Comparison of ENCODE assay signal across 16 mouse cellular contexts in the genomic region with DNA sequence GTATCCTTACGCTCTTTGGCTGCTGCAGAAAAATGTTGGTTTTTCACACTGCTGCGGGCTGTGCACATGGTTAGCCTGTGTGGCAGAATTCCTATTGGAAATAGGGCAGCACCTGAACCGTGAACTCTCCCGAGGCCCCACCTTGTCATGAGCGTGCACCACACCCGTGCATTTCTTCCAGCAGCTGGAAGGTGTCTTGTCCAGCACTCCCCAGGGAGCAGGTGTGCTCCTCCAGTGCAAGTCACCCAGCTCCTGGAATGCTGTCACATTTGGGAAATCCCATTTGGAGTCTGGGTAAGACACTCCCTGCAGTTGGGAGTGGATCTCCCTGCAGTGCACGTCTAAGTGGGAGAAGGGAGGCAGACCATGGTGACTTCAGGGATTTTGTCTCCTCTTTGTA. TPM values are rescaled to one million over a fixed set of nuclear protein-coding genes. Genes with fewer than 3 reads are reported as not detected.
DNase-seq lines count a peak whose midpoint lies in the region; ATAC-seq and TF ChIP-seq lines count a peak whose summit lies in the region.
"Had no signal": no experiment of that assay in that cellular context is flagged by ENCODE, and none has a peak within 500 bp of the region (broad histone marks: within the 10 kb centered on the region; RNA-seq: fewer than 3 reads in every experiment).

No protein-coding gene starts in this region.

- no peaks in the 10 kb centered on the region for H3K9me3 ChIP-seq in forebrain, embryonic 15.5 days
- no peaks in the 10 kb centered on the region for H3K9me3 ChIP-seq in forebrain, embryonic 14.5 days (replicated peaks; ENCODE audit: control insufficient read depth, low read length)
- H3K9me3 ChIP-seq in liver, embryonic 13.5 days (replicated peaks), result no peaks in the 10 kb centered on the region
- no peaks in the 10 kb centered on the region for H3K9me3 ChIP-seq in liver, postnatal 0 days (ENCODE audit: low read length)
- H3K9me3 ChIP-seq in E14TG2a.4 (ENCODE audit: low read length), result no peaks in the 10 kb centered on the region
- no peaks in the 10 kb centered on the region for H3K9me3 ChIP-seq in intestine, embryonic 16.5 days (ENCODE audit: control insufficient read depth, low read length)

- no peaks in the 10 kb centered on the region for H3K27me3 ChIP-seq in forebrain, embryonic 15.5 days
- H3K27me3 ChIP-seq in forebrain, embryonic 14.5 days (replicated peaks; ENCODE audit: control insufficient read depth, insufficient read depth, low read length), result no peaks in the 10 kb centered on the region
- no peaks in the 10 kb centered on the region for H3K27me3 ChIP-seq in liver, embryonic 13.5 days
- no peaks in the 10 kb centered on the region for H3K27me3 ChIP-seq in liver, postnatal 0 days (ENCODE audit: insufficient read depth, low read length)
- no peaks in the 10 kb centered on the region for H3K27me3 ChIP-seq in E14TG2a.4 (ENCODE audit: insufficient read depth, low read length)
- no peaks in the 10 kb centered on the region for H3K27me3 ChIP-seq in intestine, embryonic 16.5 days (replicated peaks; ENCODE audit: control insufficient read depth, insufficient read depth, low read length)

- H3K36me3 ChIP-seq in forebrain, embryonic 15.5 days, result no peaks in the 10 kb centered on the region
- H3K36me3 ChIP-seq in forebrain, embryonic 14.5 days (ENCODE audit: control insufficient read depth, insufficient read depth, low read length), result no peaks in the 10 kb centered on the region
- H3K36me3 ChIP-seq in liver, embryonic 13.5 days, result peaks cover 26% of the 10 kb centered on the region
- no peaks in the 10 kb centered on the region for H3K36me3 ChIP-seq in liver, postnatal 0 days (replicated peaks; ENCODE audit: insufficient read depth, low read length)
- peaks cover 12% of the 10 kb centered on the region; the same call in 1 of the 2 replicates for H3K36me3 ChIP-seq in E14TG2a.4 (ENCODE audit: insufficient read depth, low read length)
- H3K36me3 ChIP-seq in intestine, embryonic 16.5 days (ENCODE audit: control insufficient read depth, insufficient read depth, low read length), result no peaks in the 10 kb centered on the region

- no peak overlapping the region for H3K4me2 ChIP-seq in forebrain, embryonic 15.5 days (replicated peaks)
- H3K4me2 ChIP-seq in forebrain, embryonic 14.5 days (ENCODE audit: low read length), result no peak overlapping the region
- H3K4me2 ChIP-seq in liver, embryonic 13.5 days, result no peak overlapping the region
- H3K4me2 ChIP-seq in liver, postnatal 0 days (ENCODE audit: low read depth, low read length), result no peak overlapping the region
- H3K4me2 ChIP-seq in intestine, embryonic 16.5 days (ENCODE audit: low read depth, low read length), result no peak overlapping the region

- peak overlapping the region; percentile 40; the same call in 1 of the 2 replicates for H3K27ac ChIP-seq in forebrain, embryonic 15.5 days (replicated peaks)
- H3K27ac ChIP-seq in forebrain, embryonic 14.5 days (ENCODE audit: low read depth, low read length), result no peak overlapping the region
- no peak overlapping the region for H3K27ac ChIP-seq in liver, embryonic 13.5 days
- no peak overlapping the region for H3K27ac ChIP-seq in liver, postnatal 0 days (ENCODE audit: low read depth)
- no peak overlapping the region for H3K27ac ChIP-seq in intestine, embryonic 16.5 days (ENCODE audit: low read length)
- no peak overlapping the region for H3K27ac ChIP-seq in gastrocnemius, adult 2 months

- no peak for TF ChIP-seq EP300 in liver, postnatal 0 days (IDR thresholded peaks at IDR 0.05; ENCODE audit: low read depth)

- WGBS in forebrain, embryonic 15.5 days, result 68% methylated on average over 7 of the region's 7 CpGs
- WGBS in forebrain, embryonic 14.5 days, result 71% methylated on average over 7 of the region's 7 CpGs
- 64% methylated on average over 7 of the region's 7 CpGs for WGBS in liver, embryonic 13.5 days (ENCODE audit: insufficient replicate concordance)
- 72% methylated on average over 7 of the region's 7 CpGs for WGBS in liver, postnatal 0 days (ENCODE audit: insufficient replicate concordance)
- WGBS in intestine, embryonic 16.5 days, result 52% methylated on average over 7 of the region's 7 CpGs

- no peak for TF ChIP-seq CTCF in liver, postnatal 0 days (IDR thresholded peaks at IDR 0.05; ENCODE audit: low read depth)
- no peak for TF ChIP-seq CTCF in E14TG2a.4 (conservative IDR thresholded peaks at IDR 0.05; ENCODE audit: low read length)
- TF ChIP-seq CTCF in gastrocnemius, adult 2 months (IDR thresholded peaks at IDR 0.05), result no peak

- no peak for DNase-seq in forebrain, embryonic 14.5 days (ENCODE audit: low spot score)
- no peak for DNase-seq in liver, embryonic 13.5 days
- no peak for DNase-seq in liver, postnatal 0 days
- DNase-seq in frontal cortex, postnatal 36 days (ENCODE audit: low spot score in 2 of 2), result no peak
- no peak for DNase-seq in gastrocnemius, adult 2 months
- DNase-seq: adrenal gland, adult 8-10 months; cerebellum, adult 11-12 months; heart, adult 18-20 months; heart, postnatal 10 days; kidney, postnatal 14 days; layer of hippocampus, postnatal 36 days; lung, postnatal 14 days had no signal

- no peak for ATAC-seq in forebrain, embryonic 15.5 days (replicated peaks)
- ATAC-seq in forebrain, embryonic 14.5 days, result no peak
- no peak for ATAC-seq in liver, embryonic 13.5 days (ENCODE audit: low read depth)
- ATAC-seq in liver, postnatal 0 days, result no peak
- ATAC-seq in intestine, embryonic 16.5 days, result peak; percentile 57
- ATAC-seq: forebrain, embryonic 16.5 days had no signal

- no peak overlapping the region for H3K4me3 ChIP-seq in forebrain, embryonic 15.5 days
- no peak overlapping the region for H3K4me3 ChIP-seq in forebrain, embryonic 14.5 days (ENCODE audit: low read depth, low read length)
- no peak overlapping the region for H3K4me3 ChIP-seq in liver, embryonic 13.5 days (replicated peaks)
- H3K4me3 ChIP-seq in liver, postnatal 0 days (ENCODE audit: low read depth, low read length), result no peak overlapping the region
- H3K4me3 ChIP-seq in E14TG2a.4 (replicated peaks; ENCODE audit: low read length), result peak overlapping the region; percentile 17; the same call in 1 of the 2 replicates
- no peak overlapping the region for H3K4me3 ChIP-seq in intestine, embryonic 16.5 days (ENCODE audit: low read length)
- no peak overlapping the region for H3K4me3 ChIP-seq in gastrocnemius, adult 2 months

- peaks cover 77% of the 10 kb centered on the region for H3K4me1 ChIP-seq in forebrain, embryonic 15.5 days
- H3K4me1 ChIP-seq in forebrain, embryonic 14.5 days (ENCODE audit: control insufficient read depth, insufficient read depth, low read length), result peaks cover 56% of the 10 kb centered on the region
- H3K4me1 ChIP-seq in liver, embryonic 13.5 days (replicated peaks), result peaks cover 83% of the 10 kb centered on the region
- peaks cover 26% of the 10 kb centered on the region for H3K4me1 ChIP-seq in liver, postnatal 0 days (ENCODE audit: insufficient read depth)
- H3K4me1 ChIP-seq in E14TG2a.4 (replicated peaks; ENCODE audit: low read depth, low read length), result peaks cover 96% of the 10 kb centered on the region
- peaks cover 29% of the 10 kb centered on the region for H3K4me1 ChIP-seq in intestine, embryonic 16.5 days (ENCODE audit: control insufficient read depth, insufficient read depth, low read length)

- intact Hi-C loops in gastrocnemius, adult 2 months (cut with DNase I), result no loop called here

- H3K9ac ChIP-seq in forebrain, embryonic 15.5 days (replicated peaks), result no peak overlapping the region
- H3K9ac ChIP-seq in forebrain, embryonic 14.5 days (ENCODE audit: low read length), result no peak overlapping the region
- 0 out of 2 replicates have a peak overlapping the region, but pooled peaks have one; percentile 11 for H3K9ac ChIP-seq in liver, embryonic 13.5 days
- no peak overlapping the region for H3K9ac ChIP-seq in liver, postnatal 0 days (replicated peaks)
- H3K9ac ChIP-seq in intestine, embryonic 16.5 days (ENCODE audit: low read depth, low read length), result no peak overlapping the region

RNA-seq across cellular contexts. Expression of a gene that starts 38.0 kb away (rescaled TPM):
- polyA plus RNA-seq in forebrain, embryonic 15.5 days (2015; fragmentation: Nextera tagmentation; extraction: Ambion mirVana), result 198 and 201 TPM in 2 replicates
- polyA plus RNA-seq in forebrain, embryonic 14.5 days (2014; fragmentation: Nextera tagmentation; extraction: Ambion mirVana), result 118 and 127 TPM in 2 replicates
- polyA plus RNA-seq in liver, embryonic 13.5 days (2015; fragmentation: Nextera tagmentation; extraction: Ambion mirVana), result 55.5 and 64.8 TPM in 2 replicates
- 22.8 and 26.8 TPM in 2 replicates for polyA plus RNA-seq in liver, postnatal 0 days (2015; fragmentation: Nextera tagmentation; extraction: Ambion mirVana)
- polyA plus RNA-seq in intestine, embryonic 16.5 days (2015; fragmentation: Nextera tagmentation; extraction: Ambion mirVana), result 38.0 and 53.4 TPM in 2 replicates
- 10 to 100 TPM; 23.7 to 30.0 TPM for total RNA-seq in gastrocnemius, adult 2 months (2021)
